Mouse (Mus musculus) liver, embryonic 12.5 days (tissue): ENCODE data around the gene Foxj3. TPM values are rescaled to one million over a fixed set of nuclear protein-coding genes. Genes with fewer than 3 reads are reported as not detected.
"Not testable (repeated sequence)": the region's sequence is repeated elsewhere in the genome, so short reads cannot be mapped to it uniquely, and the experiment has no call there.

Experiments used
- ATAC-seq: fragments of 200-750 bp; cut with Nextera tagmentation; 2 replicates; pipeline ENCODE4 v1.8.0; 2017; ENCODE audit warnings: moderate number of reproducible peaks, mild to moderate bottlenecking, moderate library complexity
- H3K27ac ChIP-seq: fragments of 300-500 bp; sonication (generic); 2 replicates; pipeline ENCODE4 v1.5.1; 2016; ENCODE audit warnings: mild to moderate bottlenecking
- H3K27me3 ChIP-seq: fragments of 300-500 bp; sonication (generic); replicated peaks from 2 replicates; pipeline ENCODE4 v1.6.1; 2016; ENCODE audit warnings: mild to moderate bottlenecking, moderate library complexity
- H3K36me3 ChIP-seq: fragments of 300-500 bp; sonication (generic); 2 replicates; pipeline ENCODE4 v1.6.1; 2016; ENCODE audit warnings: mild to moderate bottlenecking, moderate library complexity
- H3K4me1 ChIP-seq: fragments of 300-500 bp; sonication (generic); 2 replicates; pipeline ENCODE4 v1.6.1; 2016
- H3K4me2 ChIP-seq: fragments of 300-500 bp; sonication (generic); 2 replicates; pipeline ENCODE4 v1.6.1; 2016; ENCODE audit warnings: mild to moderate bottlenecking, moderate library complexity
- H3K4me3 ChIP-seq: fragments of 300-500 bp; sonication (generic); 2 replicates; pipeline ENCODE4 v1.5.1; 2016; ENCODE audit warnings: mild to moderate bottlenecking, moderate library complexity
- H3K9ac ChIP-seq: fragments of 300-500 bp; sonication (generic); 2 replicates; pipeline ENCODE4 v1.6.1; 2016; ENCODE audit warnings: mild to moderate bottlenecking, moderate library complexity
- H3K9me3 ChIP-seq: fragments of 300-500 bp; sonication (generic); replicated peaks from 2 replicates; pipeline ENCODE4 v1.6.1; 2016; ENCODE audit warnings: mild to moderate bottlenecking, moderate library complexity
- WGBS: fragments of 180-500 bp; shearing (Covaris S2); methylation state at CpG from one replicate; pipeline ENCODE4 v1.1.7; 2016; ENCODE audit not compliant: insufficient replicate concordance; 5-methylcytosine and 5-hydroxymethylcytosine counted together
- polyA plus RNA-seq: library from polyadenylated mRNA; unstranded; fragments of >200 nt; fragmentation: Nextera tagmentation; extraction: Ambion mirVana; gene quantifications from 2 replicates; pipeline ENCODE4 v1.2.1, GENCODE M21; 2016

Foxj3 gene
- polyA plus RNA-seq, 1 experiment from 2014 or later = 10.0 TPM

DNA sequence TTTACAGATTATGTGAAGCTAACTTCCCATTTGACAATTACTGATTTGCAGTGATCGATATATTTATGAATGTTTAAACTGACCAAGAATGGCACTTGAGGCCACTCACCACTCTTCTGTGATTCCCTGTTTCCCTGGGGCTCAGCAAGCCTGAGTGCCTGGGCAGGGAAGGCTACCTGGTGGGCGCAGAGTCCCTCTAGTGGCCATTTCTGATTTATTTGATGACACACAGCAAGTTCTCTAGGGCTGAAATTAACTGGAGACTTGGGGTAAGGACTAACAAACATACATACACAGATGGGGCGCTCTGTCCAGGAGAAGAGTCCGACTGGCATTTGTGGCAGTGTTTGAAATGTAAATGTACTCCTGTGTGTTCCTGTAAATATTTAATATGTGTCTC, 91.6 kb downstream of the Foxj3 start:
- Histone ChIP-seq H3K36me3 (peaks cover 47% of the 10 kb centered on the region), H3K4me1 (peaks cover 16% of the 10 kb centered on the region)
- not testable (repeated sequence) for H3K4me3 ChIP-seq, H3K4me2 ChIP-seq, H3K9ac ChIP-seq, H3K9me3 ChIP-seq, H3K27me3 ChIP-seq, H3K27ac ChIP-seq, ATAC-seq
- WGBS = 81% methylated on average over 4 of the region's 4 CpGs

GRCm38 (mm10) chr4:119631115-119631919, 94.5 kb downstream of the Foxj3 start:
- Histone ChIP-seq H3K4me2 (no peak overlapping the region), H3K27ac (no peak overlapping the region)

GRCm38 (mm10) chr4:119632721-119633120, 95.9 kb downstream of the Foxj3 start:
- no peaks in the 10 kb centered on the region for H3K27me3 ChIP-seq
- no peak overlapping the region for H3K4me3 ChIP-seq
- peaks cover 16% of the 10 kb centered on the region for H3K36me3 ChIP-seq
- ATAC-seq = no peak
- no peaks in the 10 kb centered on the region for H3K9me3 ChIP-seq
- WGBS = 42% methylated on average over 7 of the region's 7 CpGs
- H3K27ac ChIP-seq = no peak overlapping the region
- H3K4me1 ChIP-seq = peaks cover 26% of the 10 kb centered on the region
- H3K9ac ChIP-seq = no peak overlapping the region
- no peak overlapping the region for H3K4me2 ChIP-seq

More at GRCm38 (mm10) chr4:119631115-119631919, 94.5 kb downstream of the Foxj3 start:
- Histone ChIP-seq H3K9ac (no peak overlapping the region), H3K36me3 (peaks cover 27% of the 10 kb centered on the region), H3K9me3 (no peaks in the 10 kb centered on the region), H3K4me1 (peaks cover 20% of the 10 kb centered on the region), H3K27me3 (no peaks in the 10 kb centered on the region), H3K4me3 (no peak overlapping the region)
- peak; percentile 39 for ATAC-seq
- WGBS = 55% methylated on average over 11 of the region's 11 CpGs

GRCm38 (mm10) chr4:119633342-119633741, 96.5 kb downstream of the Foxj3 start:
- no peak overlapping the region for H3K4me2 ChIP-seq
- no peaks in the 10 kb centered on the region for H3K27me3 ChIP-seq
- peaks cover 26% of the 10 kb centered on the region for H3K4me1 ChIP-seq
- no peak overlapping the region for H3K9ac ChIP-seq
- no peak overlapping the region for H3K4me3 ChIP-seq
- H3K36me3 ChIP-seq = peaks cover 16% of the 10 kb centered on the region
- no peak for ATAC-seq
- H3K9me3 ChIP-seq = no peaks in the 10 kb centered on the region
- 73% methylated on average over 7 of the region's 7 CpGs for WGBS
- no peak overlapping the region for H3K27ac ChIP-seq

GRCm38 (mm10) chr4:119633948-119634347, 97.1 kb downstream of the Foxj3 start:
- peaks cover 26% of the 10 kb centered on the region for H3K4me1 ChIP-seq
- ATAC-seq = no peak
- H3K9me3 ChIP-seq = no peaks in the 10 kb centered on the region
- H3K9ac ChIP-seq = no peak overlapping the region
- no peak overlapping the region for H3K27ac ChIP-seq
- 75% methylated on average over 3 of the region's 3 CpGs for WGBS
- H3K4me3 ChIP-seq = no peak overlapping the region
- H3K36me3 ChIP-seq = peaks cover 15% of the 10 kb centered on the region
- H3K4me2 ChIP-seq = no peak overlapping the region
- no peaks in the 10 kb centered on the region for H3K27me3 ChIP-seq

DNA sequence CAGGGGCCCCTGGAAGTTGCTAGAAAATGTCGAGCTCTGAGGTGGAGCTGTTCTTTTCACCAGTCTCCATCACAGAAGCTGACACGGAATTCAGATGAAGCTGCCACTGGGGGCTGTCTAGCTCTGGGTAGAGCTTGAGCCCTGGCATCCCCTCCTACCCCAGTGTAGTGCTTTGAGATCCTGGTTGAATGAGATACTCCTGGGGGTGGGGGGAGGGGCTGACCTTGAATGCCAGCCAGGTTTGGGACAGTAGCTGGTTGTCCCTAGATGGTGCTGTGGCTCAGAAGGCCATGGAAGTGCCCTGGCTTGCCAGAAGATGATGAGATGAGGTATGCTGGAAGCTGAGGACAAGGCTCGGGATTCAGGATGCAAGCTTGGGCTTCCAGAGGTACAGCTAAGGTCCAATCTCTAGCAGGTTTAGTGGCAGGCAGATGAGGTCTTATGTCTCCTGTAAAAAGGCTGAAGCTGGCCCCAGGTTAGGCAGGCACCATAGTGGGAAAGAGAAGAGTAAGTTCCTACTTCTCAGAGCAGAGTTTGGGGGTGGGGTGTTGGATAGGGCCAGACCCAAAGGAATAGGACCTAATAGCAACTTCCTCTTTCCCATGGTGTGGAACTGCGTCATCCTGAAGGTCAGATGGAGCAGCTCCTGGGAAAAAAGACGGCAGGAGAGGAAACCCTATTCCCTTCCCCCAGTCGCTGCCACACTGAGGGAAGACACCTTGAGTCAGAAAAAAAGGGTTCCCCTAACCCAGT, 98.3 kb downstream of the Foxj3 start:
- H3K9me3 ChIP-seq = no peaks in the 10 kb centered on the region
- H3K27me3 ChIP-seq = no peaks in the 10 kb centered on the region
- 48% methylated on average over 6 of the region's 6 CpGs for WGBS
- peaks cover 4% of the 10 kb centered on the region for H3K36me3 ChIP-seq
- no peak overlapping the region for H3K4me3 ChIP-seq
- peaks cover 26% of the 10 kb centered on the region for H3K4me1 ChIP-seq
- no peak overlapping the region for H3K9ac ChIP-seq
- H3K4me2 ChIP-seq = no peak overlapping the region
- no peak overlapping the region for H3K27ac ChIP-seq
- no peak for ATAC-seq

- no peak for ATAC-seq
- no peak overlapping the region for H3K4me3 ChIP-seq
- WGBS = 63% methylated on average over 8 of the region's 8 CpGs
- H3K9me3 ChIP-seq = no peaks in the 10 kb centered on the region
- 0 out of 2 replicates have a peak, but pooled peaks cover 2% of the 10 kb centered on the region for H3K36me3 ChIP-seq
- H3K9ac ChIP-seq = no peak overlapping the region
- no peak overlapping the region for H3K27ac ChIP-seq
- H3K4me2 ChIP-seq = no peak overlapping the region
- H3K27me3 ChIP-seq = no peaks in the 10 kb centered on the region
- peaks cover 24% of the 10 kb centered on the region for H3K4me1 ChIP-seq
Measured at GRCm38 (mm10) chr4:119635686-119636085, 98.9 kb downstream of the Foxj3 start.

- Histone ChIP-seq H3K4me3 (no peak overlapping the region), H3K36me3 (0 out of 2 replicates have a peak, but pooled peaks cover 2% of the 10 kb centered on the region), H3K9me3 (no peaks in the 10 kb centered on the region), H3K9ac (no peak overlapping the region), H3K27me3 (no peaks in the 10 kb centered on the region), H3K27ac (no peak overlapping the region), H3K4me2 (no peak overlapping the region), H3K4me1 (peaks cover 14% of the 10 kb centered on the region)
- WGBS = 63% methylated on average over 7 of the region's 7 CpGs
- no peak for ATAC-seq
Measured at GRCm38 (mm10) chr4:119636731-119637130, 99.9 kb downstream of the Foxj3 start.

GRCm38 (mm10) chr4:119637176-119637845, 100.5 kb downstream of the Foxj3 start, which contains the start of gene Guca2a:
Guca2a (plus strand) TSS chr4:119637704.
- Histone ChIP-seq H3K9me3 (no peaks in the 10 kb centered on the region), H3K27me3 (no peaks in the 10 kb centered on the region), H3K36me3 (0 out of 2 replicates have a peak, but pooled peaks cover 2% of the 10 kb centered on the region), H3K9ac (no peak within 1 kb of the TSS), H3K4me2 (no peak within 1 kb of the TSS), H3K27ac (no peak within 1 kb of the TSS), H3K4me3 (no peak within 1 kb of the TSS), H3K4me1 (peaks cover 11% of the 10 kb centered on the region)
- 72% methylated on average over 4 of the region's 4 CpGs for WGBS
- ATAC-seq = peak; percentile 38; the same call in 1 of the 2 replicates

GRCm38 (mm10) chr4:119637946-119638345, 101.1 kb downstream of the Foxj3 start:
- Histone ChIP-seq H3K9ac (no peak overlapping the region), H3K4me3 (no peak overlapping the region), H3K36me3 (0 out of 2 replicates have a peak, but pooled peaks cover 2% of the 10 kb centered on the region), H3K27me3 (no peaks in the 10 kb centered on the region), H3K27ac (no peak overlapping the region), H3K4me2 (no peak overlapping the region), H3K9me3 (peaks cover 5% of the 10 kb centered on the region; the same call in 1 of the 2 replicates), H3K4me1 (peaks cover 11% of the 10 kb centered on the region)
- 57% methylated on average over 6 of the region's 6 CpGs for WGBS
- ATAC-seq = no peak

GRCm38 (mm10) chr4:119638656-119639055, 101.9 kb downstream of the Foxj3 start:
- Histone ChIP-seq H3K4me3 (no peak overlapping the region), H3K27me3 (no peaks in the 10 kb centered on the region), H3K4me2 (no peak overlapping the region), H3K4me1 (0 out of 2 replicates have a peak, but pooled peaks cover 7% of the 10 kb centered on the region), H3K36me3 (no peaks in the 10 kb centered on the region), H3K9ac (no peak overlapping the region), H3K9me3 (peaks cover 8% of the 10 kb centered on the region; the same call in 1 of the 2 replicates), H3K27ac (no peak overlapping the region)
- 61% methylated on average over 11 of the region's 11 CpGs for WGBS
- ATAC-seq = no peak
